Mouse (Mus musculus) lung, adult 2 months (tissue): ENCODE results near the gene Fstl5. TPM values are rescaled to one million over a fixed set of nuclear protein-coding genes. Genes with fewer than 3 reads are reported as not detected.

ENCODE experiments used
- DNase-seq: peaks from one replicate; pipeline ENCODE4 v3.0.0; 2022
- H3K4me1 ChIP-seq: fragments of 200-500 bp; 2 replicates; pipeline ENCODE4 v1.6.1; 2011; ENCODE audit warnings: low read length; ENCODE audit not compliant: control insufficient read depth, insufficient read depth
- H3K4me3 ChIP-seq: fragments of 200-500 bp; replicated peaks from 2 replicates; pipeline ENCODE3; 2011; ENCODE audit warnings: low read depth, mild to moderate bottlenecking, control low read depth, low read length; ENCODE audit errors: extremely low read depth
- CTCF ChIP-seq: fragments of 200-500 bp; IDR thresholded peaks from 2 replicates; pipeline ENCODE4 v1.5.1; 2011; ENCODE audit warnings: mild to moderate bottlenecking, low read length, control low read depth; ENCODE audit not compliant: insufficient read depth
- POLR2A ChIP-seq: fragments of 200-500 bp; IDR thresholded peaks from 2 replicates; pipeline ENCODE4 v1.6.1; 2011; ENCODE audit warnings: low read depth, mild to moderate bottlenecking, control low read depth, low read length, borderline replicate concordance; ENCODE audit errors: extremely low read depth
- WGBS: fragments of 180-500 bp; shearing (Covaris S2); methylation state at CpG from one replicate; pipeline ENCODE4 v1.1.7; 2018; 5-methylcytosine and 5-hydroxymethylcytosine counted together
- polyA plus RNA-seq: library from polyadenylated mRNA; depleted of rRNA; stranded (reverse); fragments of >200 nt; gene quantifications from 2 replicates; pipeline ENCODE4 v1.2.3, GENCODE M21; 2012

Gene Fstl5
- polyA plus RNA-seq, 1 experiment = not detected

GRCm38 (mm10) chr3:76292993-76293392 is 218.9 kb downstream of the Fstl5 start:
- no peak for DNase-seq
- WGBS = 50% methylated on average over 1 of the region's 1 CpGs
- TF ChIP-seq CTCF (no peak), POLR2A (no peak)

GRCm38 (mm10) chr3:76294394-76294793 is 220.3 kb downstream of the Fstl5 start:
- TF ChIP-seq POLR2A = no peak
- no peak for TF ChIP-seq CTCF
- Histone ChIP-seq H3K4me1 (no peaks in the 10 kb centered on the region), H3K4me3 (no peak overlapping the region)
- WGBS = 37% methylated on average over 1 of the region's 1 CpGs
- DNase-seq = no peak

More at GRCm38 (mm10) chr3:76292993-76293392, 218.9 kb downstream of the Fstl5 start:
- no peaks in the 10 kb centered on the region for H3K4me1 ChIP-seq
- H3K4me3 ChIP-seq = no peak overlapping the region

GRCm38 (mm10) chr3:76301026-76301773 is 227.1 kb downstream of the Fstl5 start:
- 83% methylated on average over 2 of the region's 2 CpGs for WGBS
- TF ChIP-seq POLR2A = no peak
- TF ChIP-seq CTCF = no peak
- Histone ChIP-seq H3K4me3 (no peak overlapping the region), H3K4me1 (no peaks in the 10 kb centered on the region)
- DNase-seq = no peak

- no peak for DNase-seq
- Histone ChIP-seq H3K4me3 (no peak overlapping the region), H3K4me1 (no peaks in the 10 kb centered on the region)
- no peak for TF ChIP-seq POLR2A
- no peak for TF ChIP-seq CTCF
- WGBS = 72% methylated on average over 3 of the region's 3 CpGs
Observed at GRCm38 (mm10) chr3:76316991-76317390, 242.9 kb downstream of the Fstl5 start.

- 86% methylated on average over 4 of the region's 4 CpGs for WGBS
- no peaks in the 10 kb centered on the region for H3K4me1 ChIP-seq
- H3K4me3 ChIP-seq = no peak overlapping the region
- no peak for TF ChIP-seq CTCF
- no peak for TF ChIP-seq POLR2A
- no peak for DNase-seq
Observed at GRCm38 (mm10) chr3:76319531-76319930, 245.5 kb downstream of the Fstl5 start.

GRCm38 (mm10) chr3:76322431-76322830 is 248.4 kb downstream of the Fstl5 start:
- no peak overlapping the region for H3K4me3 ChIP-seq
- WGBS = 84% methylated on average over 1 of the region's 1 CpGs
- TF ChIP-seq POLR2A (no peak), CTCF (no peak)
- no peaks in the 10 kb centered on the region for H3K4me1 ChIP-seq
- DNase-seq = no peak

- H3K4me3 ChIP-seq = no peak overlapping the region
- no peaks in the 10 kb centered on the region for H3K4me1 ChIP-seq
- 68% methylated on average over 4 of the region's 4 CpGs for WGBS
- TF ChIP-seq POLR2A = no peak
- no peak for TF ChIP-seq CTCF
- no peak for DNase-seq
Observed at GRCm38 (mm10) chr3:76336922-76337321, 262.9 kb downstream of the Fstl5 start.

- Histone ChIP-seq H3K4me3 (no peak overlapping the region), H3K4me1 (no peaks in the 10 kb centered on the region)
- TF ChIP-seq POLR2A (no peak), CTCF (no peak)
- DNase-seq = no peak
Observed at GRCm38 (mm10) chr3:76367000-76367399, 292.9 kb downstream of the Fstl5 start.

- H3K4me3 ChIP-seq = no peak overlapping the region
- H3K4me1 ChIP-seq = no peaks in the 10 kb centered on the region
- no peak for DNase-seq
- 94% methylated on average over 4 of the region's 4 CpGs for WGBS
- TF ChIP-seq POLR2A (no peak), CTCF (no peak)
Observed at GRCm38 (mm10) chr3:76369910-76370309, 295.8 kb downstream of the Fstl5 start.

- no peaks in the 10 kb centered on the region for H3K4me1 ChIP-seq
- whole genome bisulfite sequencing = 79% methylated on average over 6 of the region's 6 CpGs
- H3K4me3 ChIP-seq = no peak overlapping the region
- TF ChIP-seq POLR2A = no peak
- no peak for TF ChIP-seq CTCF
- DNase-seq = no peak
Observed at GRCm38 (mm10) chr3:76428775-76429372, 354.8 kb downstream of the Fstl5 start.
